Mouse (Mus musculus) kidney, embryonic 14.5 days (tissue): ENCODE data around the gene Zbtb42. TPM values are rescaled to one million over a fixed set of nuclear protein-coding genes. Genes with fewer than 3 reads are reported as not detected.

Source experiments
- ATAC-seq: fragments of 200-750 bp; cut with Nextera tagmentation; 2 replicates; pipeline ENCODE4 v1.8.0; 2017; ENCODE audit warnings: moderate number of reproducible peaks, mild to moderate bottlenecking, moderate TSS enrichment, moderate library complexity; ENCODE audit not compliant: low FRiP score, low TSS enrichment
- H3K27ac ChIP-seq: fragments of 300-500 bp; sonication (generic); 2 replicates; pipeline ENCODE4 v1.5.1; 2014; ENCODE audit warnings: low read depth, mild to moderate bottlenecking, low read length, moderate library complexity, mixed read lengths
- H3K27me3 ChIP-seq: fragments of 300-500 bp; sonication (generic); 2 replicates; pipeline ENCODE4 v1.6.1; 2014; ENCODE audit warnings: mild to moderate bottlenecking, low read length; ENCODE audit not compliant: control insufficient read depth, insufficient read depth
- H3K36me3 ChIP-seq: fragments of 300-500 bp; sonication (generic); 2 replicates; pipeline ENCODE4 v1.6.1; 2014; ENCODE audit warnings: low read length, mixed read lengths; ENCODE audit not compliant: control insufficient read depth, insufficient read depth
- H3K4me1 ChIP-seq: fragments of 300-500 bp; sonication (generic); 2 replicates; pipeline ENCODE4 v1.6.1; 2014; ENCODE audit warnings: low read length, mixed read lengths; ENCODE audit not compliant: control insufficient read depth, insufficient read depth
- H3K4me2 ChIP-seq: fragments of 300-500 bp; sonication (generic); replicated peaks from 2 replicates; pipeline ENCODE4 v1.6.1; 2014; ENCODE audit warnings: low read depth, mild to moderate bottlenecking, low read length
- H3K4me3 ChIP-seq: fragments of 300-500 bp; sonication (generic); 2 replicates; pipeline ENCODE4 v1.5.1; 2014; ENCODE audit warnings: mild to moderate bottlenecking, low read length
- H3K9ac ChIP-seq: fragments of 300-500 bp; sonication (generic); 2 replicates; pipeline ENCODE4 v1.6.1; 2014; ENCODE audit warnings: low read depth, mild to moderate bottlenecking, low read length, moderate library complexity
- H3K9me3 ChIP-seq: fragments of 300-500 bp; sonication (generic); 2 replicates; pipeline ENCODE4 v1.6.1; 2016; ENCODE audit warnings: low read length; ENCODE audit not compliant: control insufficient read depth
- WGBS: fragments of 180-500 bp; shearing (Covaris S2); extraction: QIAGEN DNeasy Blood & Tissue Kit; methylation state at CpG from one replicate; pipeline ENCODE4 v1.1.7; 2014; 5-methylcytosine and 5-hydroxymethylcytosine counted together
- polyA plus RNA-seq: library from polyadenylated mRNA; unstranded; fragments of >200 nt; fragmentation: Nextera tagmentation; extraction: Ambion mirVana; gene quantifications from 2 replicates; pipeline ENCODE4 v1.2.1, GENCODE M21; 2014

The Zbtb42 gene
- polyA plus RNA-seq, 1 experiment from 2014 or later, result 5.7 TPM

DNA sequence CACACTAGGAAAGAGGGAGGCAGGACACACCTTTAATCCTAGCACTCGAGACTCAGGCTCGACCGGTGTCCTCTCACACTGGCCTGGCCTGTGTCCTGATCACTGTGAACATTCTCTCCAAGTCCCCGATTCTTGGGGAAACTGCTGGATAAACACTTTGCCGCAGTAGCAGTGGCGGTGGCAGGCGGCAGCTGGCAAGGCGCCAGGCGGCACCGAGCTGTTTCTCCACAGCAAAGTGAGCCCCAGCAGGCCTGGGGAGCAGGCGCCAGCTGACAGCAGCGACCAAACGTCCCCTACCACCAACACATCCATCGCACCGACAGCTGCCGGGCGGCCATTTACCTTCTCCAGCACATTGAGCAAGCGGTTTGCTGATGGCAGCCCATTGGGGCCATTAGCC is 13.2 kb upstream of the Zbtb42 start:
- peaks cover 75% of the 10 kb centered on the region for H3K4me1 ChIP-seq
- H3K4me3 ChIP-seq, result no peak overlapping the region
- 51% methylated on average over 18 of the region's 18 CpGs for WGBS
- H3K27me3 ChIP-seq, result no peaks in the 10 kb centered on the region
- H3K9me3 ChIP-seq, result no peaks in the 10 kb centered on the region
- 0 out of 2 replicates have a peak overlapping the region, but pooled peaks have one; percentile 23 for H3K9ac ChIP-seq
- H3K27ac ChIP-seq, result no peak overlapping the region
- peaks cover 86% of the 10 kb centered on the region for H3K36me3 ChIP-seq
- no peak overlapping the region for H3K4me2 ChIP-seq
- no peak for ATAC-seq

DNA sequence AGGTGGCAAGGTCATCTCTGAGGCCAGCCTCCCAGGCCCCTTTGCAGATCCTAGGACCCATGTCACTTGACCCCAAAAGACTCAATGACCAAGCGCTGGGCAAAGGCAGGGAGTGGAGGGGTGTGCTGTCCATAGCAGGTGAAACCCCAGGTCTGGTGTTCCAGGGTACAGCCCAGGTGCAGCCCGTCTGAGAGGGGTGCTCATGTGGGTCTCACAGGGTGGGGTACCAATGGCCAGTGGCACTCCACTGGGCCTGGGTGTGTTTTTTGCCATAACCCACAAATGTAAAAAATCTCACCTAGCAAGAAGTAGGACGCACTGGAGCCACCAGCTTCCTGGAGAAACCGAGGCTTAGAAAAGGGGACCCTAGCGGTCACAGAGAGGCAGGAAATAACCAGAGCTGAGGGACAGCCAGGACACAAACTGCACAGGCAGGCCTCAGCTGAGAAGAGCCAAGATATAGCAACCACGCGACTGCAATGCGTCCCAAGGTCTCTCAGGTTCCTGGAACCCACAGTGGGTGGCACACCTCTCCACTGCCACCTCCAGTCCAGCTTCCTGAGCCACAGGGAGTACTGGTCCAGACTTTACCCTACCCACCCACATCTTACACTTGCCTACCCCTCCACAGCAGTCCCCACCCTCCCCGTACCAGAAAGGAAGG is 12.6 kb upstream of the Zbtb42 start:
- 88% methylated on average over 9 of the region's 9 CpGs for WGBS
- H3K4me2 ChIP-seq, result no peak overlapping the region
- no peak for ATAC-seq
- H3K4me1 ChIP-seq, result peaks cover 75% of the 10 kb centered on the region
- H3K36me3 ChIP-seq, result peaks cover 88% of the 10 kb centered on the region
- H3K9me3 ChIP-seq, result no peaks in the 10 kb centered on the region
- H3K27ac ChIP-seq, result no peak overlapping the region
- 0 out of 2 replicates have a peak overlapping the region, but pooled peaks have one; percentile 23 for H3K9ac ChIP-seq
- no peak overlapping the region for H3K4me3 ChIP-seq
- H3K27me3 ChIP-seq, result no peaks in the 10 kb centered on the region

- Histone ChIP-seq H3K27ac (no peak overlapping the region), H3K27me3 (no peaks in the 10 kb centered on the region), H3K4me2 (no peak overlapping the region), H3K9ac (no peak overlapping the region), H3K9me3 (no peaks in the 10 kb centered on the region), H3K4me3 (no peak overlapping the region), H3K36me3 (peaks cover 77% of the 10 kb centered on the region), H3K4me1 (peaks cover 75% of the 10 kb centered on the region)
- no peak for ATAC-seq
- 68% methylated on average over 10 of the region's 10 CpGs for WGBS
These were observed 10.9 kb upstream of the Zbtb42 start for GRCm38 (mm10) chr12:112667619-112668297.

- no peaks in the 10 kb centered on the region for H3K9me3 ChIP-seq
- peak overlapping the region; percentile 30; the same call in 1 of the 2 replicates for H3K27ac ChIP-seq
- H3K4me2 ChIP-seq, result peak overlapping the region; percentile 70
- peaks cover 71% of the 10 kb centered on the region for H3K4me1 ChIP-seq
- peak overlapping the region; percentile 100 for H3K9ac ChIP-seq
- 34% methylated on average over 9 of the region's 9 CpGs for WGBS
- H3K27me3 ChIP-seq, result no peaks in the 10 kb centered on the region
- ATAC-seq, result no peak
- peaks cover 52% of the 10 kb centered on the region for H3K36me3 ChIP-seq
- H3K4me3 ChIP-seq, result peak overlapping the region; percentile 4; the same call in 1 of the 2 replicates
These were observed 7.8 kb upstream of the Zbtb42 start for GRCm38 (mm10) chr12:112670718-112671393.

DNA sequence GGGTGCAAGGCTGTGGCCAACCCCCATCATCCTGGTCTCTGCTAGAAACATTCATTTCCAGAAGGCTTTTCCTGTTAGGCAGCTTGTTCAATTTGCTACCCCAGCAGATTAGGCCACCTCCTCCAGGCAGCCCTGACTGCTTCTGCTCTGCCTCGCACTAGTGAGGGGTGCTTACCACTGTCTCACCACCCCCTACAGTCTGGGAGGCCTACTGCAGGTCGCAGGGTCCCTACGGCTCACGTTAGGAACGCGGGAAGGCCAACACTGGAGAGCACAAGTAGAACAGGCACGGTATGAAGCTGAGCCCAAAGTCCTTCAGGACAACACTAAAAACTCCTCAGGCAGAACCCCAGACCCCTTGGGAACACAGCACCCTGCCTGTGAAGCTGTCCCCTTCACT is 6.7 kb upstream of the Zbtb42 start:
- Histone ChIP-seq H3K4me2 (peak overlapping the region; percentile 70), H3K9me3 (no peaks in the 10 kb centered on the region), H3K9ac (peak overlapping the region; percentile 100; the same call in 1 of the 2 replicates), H3K36me3 (peaks cover 46% of the 10 kb centered on the region), H3K27ac (no peak overlapping the region), H3K27me3 (no peaks in the 10 kb centered on the region), H3K4me1 (peaks cover 62% of the 10 kb centered on the region), H3K4me3 (peak overlapping the region; percentile 97)
- 87% methylated on average over 7 of the region's 7 CpGs for WGBS
- no peak for ATAC-seq

- Histone ChIP-seq H3K9me3 (no peaks in the 10 kb centered on the region), H3K27ac (peak overlapping the region; percentile 98), H3K4me3 (peak overlapping the region; percentile 97), H3K4me2 (peak overlapping the region; percentile 70), H3K9ac (peak overlapping the region; percentile 100), H3K36me3 (peaks cover 37% of the 10 kb centered on the region), H3K27me3 (no peaks in the 10 kb centered on the region), H3K4me1 (peaks cover 62% of the 10 kb centered on the region)
- ATAC-seq, result 0 out of 2 replicates have a peak, but pooled peaks have one; percentile 1
- WGBS, result 2% methylated on average over 21 of the region's 21 CpGs
These were observed 5.7 kb upstream of the Zbtb42 start for GRCm38 (mm10) chr12:112672744-112673575.

DNA sequence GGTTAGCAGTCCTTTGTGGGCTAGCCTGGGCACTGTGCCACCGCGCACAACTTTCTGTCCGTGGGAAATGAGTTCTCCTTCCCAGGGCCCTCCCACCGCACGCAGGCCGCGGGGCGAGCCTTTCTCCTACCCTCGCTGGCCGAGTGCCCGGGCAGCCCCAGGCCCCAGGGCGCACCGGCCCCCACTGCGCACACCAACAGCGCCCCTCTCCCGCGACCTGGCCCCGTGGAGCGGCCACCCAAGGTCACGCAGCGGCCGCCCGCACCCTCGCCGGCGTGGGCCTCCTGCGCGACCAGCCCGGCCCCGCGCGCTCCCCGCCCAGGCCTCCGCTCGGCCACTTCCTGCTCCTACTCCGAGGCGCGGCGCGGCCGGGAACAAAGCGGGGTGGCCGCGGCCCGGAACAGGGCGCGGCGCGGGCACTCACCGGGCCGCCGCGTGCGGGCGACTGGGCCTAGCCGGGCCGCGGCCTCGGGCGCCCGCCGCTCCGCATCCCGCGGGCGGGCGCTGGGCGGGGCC is 5.0 kb upstream of the Zbtb42 start:
- Histone ChIP-seq H3K4me1 (peaks cover 62% of the 10 kb centered on the region), H3K9me3 (no peaks in the 10 kb centered on the region), H3K36me3 (peaks cover 30% of the 10 kb centered on the region), H3K27me3 (no peaks in the 10 kb centered on the region), H3K4me2 (peak overlapping the region; percentile 70), H3K4me3 (peak overlapping the region; percentile 97), H3K9ac (peak overlapping the region; percentile 100), H3K27ac (peak overlapping the region; percentile 98)
- WGBS, result 1% methylated on average over 24 of the region's 68 CpGs
- 0 out of 2 replicates have a peak, but pooled peaks have one; percentile 1 for ATAC-seq
